Comparison of ENCODE assay signal across 2 mouse cellular contexts in the genomic region with DNA sequence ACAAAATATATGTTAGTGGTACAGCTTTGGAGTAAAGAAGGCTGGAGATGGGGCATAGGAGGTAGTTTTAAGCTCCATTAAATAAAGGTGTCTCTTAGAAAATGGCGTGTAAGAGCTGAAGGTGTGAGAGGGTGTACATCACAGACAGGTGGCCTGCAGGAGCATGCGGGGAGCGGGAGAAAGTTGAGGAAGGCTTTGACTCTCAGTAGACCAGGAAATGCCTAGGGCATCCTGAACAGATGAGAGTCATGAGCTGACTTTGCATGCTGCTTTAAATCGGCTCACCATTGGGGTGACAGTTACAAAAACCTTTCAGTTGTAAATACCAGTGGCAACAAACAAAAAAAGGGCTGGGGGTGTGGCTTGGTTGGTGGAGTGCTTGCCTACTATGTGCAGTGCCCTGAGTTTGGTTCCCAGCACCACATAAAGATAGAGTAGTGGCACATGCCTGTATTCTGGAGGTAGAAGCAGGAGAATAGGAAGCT.
TF ChIP-seq lines count a peak whose summit lies in the region.

No protein-coding gene starts in this region.

TF ChIP-seq in CH12.LX, 34 proteins besides CTCF, POLR2A, EP300 and RAD21:
- peak; percentile 49; the same call in 1 of the 2 replicates for TF ChIP-seq ZKSCAN1 (IDR thresholded peaks at IDR 0.05; ENCODE audit: borderline replicate concordance, low read depth, low read length)
- no peak for TF ChIP-seq HCFC1 (IDR thresholded peaks at IDR 0.05; ENCODE audit: low read depth, low read length)

TF ChIP-seq in ES-E14, 5 proteins besides CTCF, POLR2A, EP300 and RAD21:
- TF ChIP-seq HCFC1 (IDR thresholded peaks at IDR 0.05; ENCODE audit: borderline replicate concordance, insufficient read depth, low read length), result no peak
- TF ChIP-seq ZNF384 (IDR thresholded peaks at IDR 0.05; ENCODE audit: low read depth, low read length), result no peak
- TF ChIP-seq ZC3H11A (IDR thresholded peaks at IDR 0.05; ENCODE audit: borderline replicate concordance, low read depth, low read length), result no peak
- no peak for TF ChIP-seq MAFK (IDR thresholded peaks at IDR 0.05; ENCODE audit: insufficient read depth, low read depth, low read length)
